Mouse (Mus musculus): ENCODE measurements around the gene Tulp2.
A peak's percentile ranks its signal among the peaks of the same experiment; 100 is the strongest.
"Not testable (repeated sequence)": the region's sequence is repeated elsewhere in the genome, so short reads cannot be mapped to it uniquely, and the experiment has no call there.

Tulp2 gene

DNA sequence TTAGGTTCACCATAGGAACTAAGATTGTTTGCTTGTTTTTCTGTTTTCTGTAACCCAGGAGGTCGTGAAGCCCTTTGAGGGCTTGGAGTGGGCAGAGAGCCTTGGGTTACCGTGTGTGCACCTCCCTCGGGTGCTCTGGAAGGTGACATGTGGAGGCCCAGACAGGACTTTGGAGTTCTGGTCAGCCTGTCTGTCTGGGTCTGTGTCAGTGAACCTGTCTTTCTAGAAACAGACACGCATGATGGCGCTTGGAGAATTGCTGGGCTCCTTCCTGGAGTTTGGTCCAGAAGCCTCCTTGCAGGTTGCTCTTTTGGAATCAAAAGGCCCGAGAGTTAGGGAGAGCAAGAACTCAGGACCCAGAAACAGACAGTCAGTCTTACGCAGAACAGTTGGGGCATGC, 21.3 kb upstream of the Tulp2 start:
- DNase-seq: peak; percentile 67 to 89

DNA sequence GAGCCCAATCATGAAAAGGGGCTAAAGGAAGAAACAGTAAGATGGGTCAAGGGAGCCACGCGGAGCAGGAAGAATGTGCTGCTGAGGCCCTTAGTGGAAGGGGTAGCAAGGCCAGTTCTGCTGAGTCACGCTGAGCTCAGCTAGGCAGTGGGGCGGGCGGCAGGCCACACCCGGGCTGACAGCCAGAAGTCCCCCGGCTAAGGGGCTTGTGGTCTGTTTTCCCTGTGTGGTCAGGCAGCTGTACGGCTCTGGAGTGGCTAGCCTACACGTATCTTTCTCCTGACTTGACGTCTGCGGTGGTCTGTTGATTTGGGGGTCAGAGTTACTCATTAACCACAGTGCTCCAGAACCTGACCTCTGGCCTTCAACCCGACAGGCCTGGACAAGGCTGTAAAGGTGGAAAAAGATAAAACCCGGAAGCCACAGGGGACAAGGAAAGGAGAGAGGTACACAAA, 20.8 kb upstream of the Tulp2 start:
- peak; percentile 78 to 89 for DNase-seq

DNA sequence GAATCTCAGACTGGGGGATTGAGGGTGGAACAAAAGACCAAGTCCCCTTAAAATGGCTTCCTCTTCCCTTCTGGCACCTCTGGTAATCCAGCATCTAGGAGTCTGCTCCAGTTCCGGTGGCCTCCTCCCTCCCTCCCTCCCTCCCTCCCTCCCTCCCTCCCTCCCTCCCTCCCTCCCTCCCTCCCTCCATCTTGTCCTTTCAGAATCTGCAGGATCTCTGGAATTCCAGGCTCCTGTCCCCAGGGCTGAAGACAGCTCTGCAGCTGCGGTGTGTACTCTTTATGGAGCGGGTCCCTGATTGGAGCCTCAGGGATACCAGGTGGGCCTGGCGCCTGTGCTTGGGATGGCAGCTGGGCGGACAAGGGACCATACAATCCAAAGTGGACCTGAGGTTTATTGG, 20.4 kb upstream of the Tulp2 start:
- peak in 1 of 2 experiments; percentile 61 for DNase-seq

DNA sequence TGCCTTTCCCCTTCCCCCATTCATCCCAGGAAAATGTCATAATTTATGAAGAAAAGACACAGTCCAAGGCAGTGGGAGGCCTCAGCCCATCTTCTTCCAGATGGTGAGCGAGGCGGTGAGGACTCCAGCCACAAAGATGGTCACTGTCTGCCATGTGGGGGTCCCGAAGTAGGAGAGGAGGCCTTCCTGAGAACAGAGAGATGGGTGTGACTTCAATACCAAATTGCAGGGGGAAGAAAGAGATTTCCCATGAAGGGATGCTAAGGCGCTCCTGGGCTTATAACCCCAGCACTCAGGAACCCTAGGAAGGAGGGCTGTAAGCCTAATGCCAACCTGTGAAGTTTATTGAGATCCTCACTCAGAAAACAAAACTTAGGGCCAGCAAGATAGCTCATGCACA, 19.9 kb upstream of the Tulp2 start:
- DNase-seq: no peak

DNA sequence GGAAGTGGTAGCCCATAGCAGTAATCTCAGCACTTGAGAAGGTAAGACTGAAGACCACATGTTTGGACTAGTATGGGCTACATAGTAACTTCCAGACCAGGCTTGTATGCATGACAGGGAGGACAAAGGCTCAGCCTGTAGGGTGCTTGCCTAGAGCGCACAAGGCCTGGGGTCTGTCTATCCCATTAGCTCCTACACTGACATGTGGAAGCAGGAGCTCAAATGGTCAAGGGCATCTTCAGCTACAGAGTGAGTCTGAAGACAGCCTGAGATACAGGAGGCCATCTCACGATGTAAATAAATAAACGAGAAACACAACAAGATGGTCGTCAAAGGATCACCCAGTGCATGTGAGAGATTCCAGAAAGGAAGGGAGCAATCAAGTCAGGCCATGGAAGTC, 19.4 kb upstream of the Tulp2 start:
- no peak for DNase-seq

DNA sequence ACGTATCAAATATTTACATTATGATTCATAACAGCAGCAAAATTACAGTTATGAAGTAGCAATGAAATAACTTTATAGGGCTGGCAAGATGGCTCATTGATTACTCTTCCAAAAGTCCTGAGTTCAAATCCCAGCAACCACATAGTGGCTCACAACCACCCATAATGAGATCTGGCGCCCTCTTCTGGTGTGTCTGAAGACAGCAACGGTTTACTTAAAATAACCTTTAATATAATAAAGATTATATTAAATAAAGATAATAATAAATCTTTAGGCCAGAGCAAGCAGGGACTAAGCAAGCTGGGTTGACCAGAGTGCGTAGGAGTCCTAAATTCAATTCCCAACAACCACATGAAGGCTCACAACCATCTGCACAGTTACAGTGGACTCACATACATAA, 18.8 kb upstream of the Tulp2 start:
- not testable (repeated sequence) for DNase-seq

DNA sequence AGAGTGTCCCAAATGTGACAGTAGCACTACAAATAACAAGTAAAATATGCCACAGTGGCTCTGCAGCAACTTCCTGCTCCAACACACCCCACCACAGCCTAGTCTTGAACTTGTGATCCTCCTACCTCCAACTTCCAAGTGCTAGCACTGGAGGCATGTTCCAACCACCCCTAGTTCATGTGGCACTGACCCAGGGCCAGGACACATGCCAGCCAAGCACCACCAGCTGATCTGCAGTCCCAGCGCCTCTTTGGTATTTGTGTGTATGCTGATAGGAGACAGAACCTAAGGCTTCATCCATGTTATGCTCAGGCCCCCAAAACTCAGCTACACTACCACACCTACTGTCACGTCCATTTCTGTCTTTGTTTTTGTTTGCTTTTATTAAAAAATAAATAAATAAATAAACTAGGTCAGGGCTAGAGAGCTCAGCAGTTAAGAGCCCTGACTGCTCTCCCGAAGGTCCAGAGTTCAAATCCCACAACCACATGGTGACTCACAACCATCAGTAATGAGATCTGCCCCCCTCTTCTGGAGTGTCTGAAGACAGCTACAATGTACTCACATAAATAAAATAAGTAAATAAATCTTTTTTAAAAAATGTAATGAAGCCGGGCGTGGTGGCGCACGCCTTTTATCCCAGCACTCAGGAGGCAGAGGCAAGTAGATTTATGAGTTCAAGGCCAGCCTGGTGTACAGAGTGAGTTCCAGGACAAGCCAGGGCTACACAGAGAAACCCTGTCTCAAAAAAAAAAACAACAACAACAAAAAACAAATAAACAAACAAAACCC, 17.5 kb upstream of the Tulp2 start:
- DNase-seq: no peak

DNA sequence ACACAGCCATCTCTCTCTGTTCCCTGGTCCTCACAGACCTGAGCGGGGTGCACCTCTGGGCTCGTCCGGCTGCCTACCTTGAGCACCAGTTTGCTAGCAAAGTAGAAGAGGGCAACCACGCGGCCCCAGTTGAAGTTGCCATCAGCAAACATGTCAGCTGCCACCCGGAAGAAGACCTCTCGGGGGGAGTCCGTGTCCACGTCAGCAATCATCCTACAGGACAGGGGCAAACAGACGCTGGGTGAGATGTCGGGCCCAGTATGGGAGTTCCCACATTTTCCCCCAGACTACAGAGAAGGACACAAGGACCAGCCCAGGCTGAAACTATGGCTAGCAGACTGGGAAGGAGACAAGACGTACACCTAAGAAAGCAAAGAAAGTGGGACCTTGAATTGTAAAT, 16.6 kb upstream of the Tulp2 start:
- no peak for DNase-seq

DNA sequence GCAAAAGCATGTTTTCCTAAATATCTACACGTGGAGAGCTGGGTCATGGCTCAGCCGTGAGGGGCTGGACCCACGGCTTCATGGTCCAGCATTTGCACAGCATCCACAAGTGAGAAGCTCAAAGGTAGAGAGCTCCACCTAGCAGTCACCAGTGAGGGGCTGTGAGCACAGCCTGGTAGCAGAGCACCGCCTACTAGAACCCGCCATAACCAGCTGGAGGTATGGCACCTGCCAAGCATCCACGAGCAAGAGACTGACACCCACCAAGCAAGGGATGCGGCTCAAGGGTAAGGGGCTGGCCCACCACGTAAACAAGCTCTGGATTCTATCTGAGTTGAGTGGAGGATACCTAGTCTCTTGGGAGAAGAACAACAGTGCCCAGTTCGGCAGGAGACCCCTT, 16.1 kb upstream of the Tulp2 start:
- peak; percentile 36 to 78 for DNase-seq

DNA sequence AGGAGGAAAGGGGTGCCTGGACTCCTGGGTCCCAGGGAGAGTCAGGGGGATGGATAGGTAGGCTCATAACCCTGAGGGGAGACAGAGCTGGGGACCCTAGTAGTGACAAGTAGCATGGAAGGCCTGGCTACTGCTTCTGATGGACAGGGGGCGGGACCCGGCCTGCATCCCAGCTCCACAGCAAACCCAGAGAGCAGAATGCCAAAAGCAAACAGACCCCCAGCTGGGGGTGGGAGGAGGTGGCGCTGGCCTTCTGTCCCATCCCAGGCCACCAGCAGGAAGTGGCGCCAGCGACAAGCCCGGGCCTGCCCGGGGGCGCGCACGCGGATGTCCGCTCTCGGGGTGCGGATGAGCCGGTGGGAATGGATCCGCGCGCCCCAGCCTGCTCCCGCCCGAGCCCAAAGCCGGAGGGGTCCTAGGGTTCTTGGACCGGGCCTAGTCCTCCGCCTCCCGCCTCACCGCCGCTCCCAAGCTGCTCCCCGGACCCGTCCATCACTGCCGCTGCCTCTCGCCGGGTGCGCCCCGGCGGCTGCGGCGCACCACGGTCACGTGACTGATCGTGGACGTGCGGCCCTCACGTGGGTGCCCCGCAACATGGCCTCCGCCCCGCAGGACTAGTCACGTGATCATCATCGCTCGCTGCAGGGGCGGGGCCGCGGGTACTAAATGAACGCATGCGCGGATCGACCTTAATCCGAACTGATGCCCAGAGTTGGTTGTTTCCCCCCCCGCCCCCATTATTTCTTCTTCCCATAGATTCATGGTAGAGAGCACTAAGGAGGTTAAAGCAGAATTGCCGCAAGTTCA, 15.2 kb upstream of the Tulp2 start, which contains the start of gene Bax:
Gene Bax (minus strand): TSS at position 616 of the 807 bp plus-strand sequence.
- peak; percentile 98 for DNase-seq

DNA sequence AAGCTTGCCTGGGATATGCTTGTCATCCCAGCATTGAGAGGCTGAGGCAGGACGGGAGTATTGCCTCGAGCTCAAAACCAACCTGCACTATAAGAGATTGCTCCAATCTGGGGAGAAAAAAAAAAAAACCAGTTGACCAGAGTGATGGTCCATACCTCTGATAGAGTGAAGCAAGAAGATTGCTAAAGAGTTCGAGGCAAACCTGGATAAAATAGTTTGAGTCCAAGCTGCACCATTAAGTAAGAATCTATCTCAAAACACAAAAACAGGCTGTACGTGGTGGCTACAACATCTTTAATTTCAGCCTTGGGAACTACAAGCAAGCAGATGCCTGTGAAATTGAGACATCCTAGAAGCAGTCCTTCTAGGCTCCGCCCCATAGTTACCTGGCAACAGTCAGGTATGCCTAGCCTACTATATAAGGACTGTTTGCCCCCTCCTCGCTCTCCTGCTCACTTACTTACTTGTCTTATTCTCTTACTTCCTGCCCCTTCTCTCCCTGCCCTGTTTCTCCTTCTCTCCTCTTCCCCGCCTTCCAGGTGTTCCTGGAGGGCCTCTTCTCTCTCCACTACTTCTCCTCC, 14.5 kb upstream of the Tulp2 start:
- DNase-seq: no peak

DNA sequence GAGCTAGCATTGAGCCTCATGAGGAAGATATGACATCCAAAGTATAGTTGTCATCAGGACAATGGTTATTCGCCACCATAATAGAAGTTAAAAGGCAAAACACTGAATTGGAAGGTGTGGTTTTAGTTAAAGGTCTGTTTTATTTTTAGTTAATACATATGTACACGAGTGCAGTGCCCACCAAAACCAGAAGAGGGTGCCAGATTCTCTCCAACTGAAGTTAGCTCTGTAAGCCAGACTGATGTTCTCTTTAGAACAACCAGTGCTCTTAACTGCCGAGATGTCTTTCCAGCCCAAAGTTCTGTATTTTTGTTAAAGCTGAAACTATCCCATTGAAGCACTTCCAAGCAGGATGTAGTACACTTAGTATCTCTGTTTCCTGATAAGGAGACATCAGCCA, 10.8 kb upstream of the Tulp2 start:
- DNase-seq: peak; percentile 77 to 95

DNA sequence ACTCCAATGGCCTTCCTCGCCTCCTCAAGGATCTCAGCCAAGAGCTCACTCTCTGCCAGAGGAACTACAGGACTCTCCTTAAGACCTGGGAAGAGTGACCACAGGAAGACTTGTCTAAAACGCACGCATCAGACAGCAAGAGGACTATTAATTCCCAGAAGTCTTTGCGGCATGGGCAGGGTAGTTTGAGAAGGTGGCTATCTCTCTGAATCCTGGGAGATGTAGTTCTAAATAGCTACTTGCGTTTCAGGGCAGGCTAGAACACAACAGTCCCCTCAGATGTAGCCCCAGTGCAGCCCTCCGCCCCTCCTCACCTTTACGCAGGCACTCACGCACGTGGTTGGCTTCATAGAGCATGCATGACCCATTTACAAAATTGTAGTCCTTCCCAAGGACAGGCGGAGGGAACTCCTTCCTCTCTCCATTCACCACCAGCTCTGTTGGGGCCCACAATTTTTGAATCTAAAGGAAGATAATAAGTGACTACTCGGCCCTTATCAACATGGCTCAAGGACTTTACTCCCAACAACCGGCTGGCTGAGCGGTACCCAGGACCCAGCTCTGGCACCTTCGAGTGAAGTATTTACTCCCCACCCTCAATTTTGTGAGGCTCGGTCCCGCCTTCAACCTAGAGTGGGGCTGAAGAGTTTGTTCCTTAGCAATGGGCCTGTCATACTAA, 6.2 kb upstream of the Tulp2 start:
- DNase-seq: peak; percentile 61 to 68

DNA sequence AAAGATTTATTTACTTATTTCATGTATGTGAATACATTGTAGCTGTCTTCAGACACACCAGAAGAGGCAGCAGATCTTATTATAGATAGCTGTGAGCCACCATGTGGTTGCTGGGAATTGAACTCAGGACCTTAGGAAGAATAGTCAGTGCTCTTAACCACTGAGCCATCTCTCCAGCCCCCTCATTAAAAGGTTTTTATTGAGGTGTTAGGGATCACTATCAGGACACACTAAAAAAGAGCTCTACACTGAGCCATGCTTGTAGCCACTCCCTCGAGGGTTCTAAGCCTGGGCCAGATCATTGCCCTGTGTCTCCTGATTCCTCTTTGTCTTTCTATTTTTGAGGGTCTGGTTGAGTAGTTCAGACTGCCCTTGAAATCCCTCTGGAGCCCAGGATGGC, 5.2 kb upstream of the Tulp2 start:
- no peak for DNase-seq

DNA sequence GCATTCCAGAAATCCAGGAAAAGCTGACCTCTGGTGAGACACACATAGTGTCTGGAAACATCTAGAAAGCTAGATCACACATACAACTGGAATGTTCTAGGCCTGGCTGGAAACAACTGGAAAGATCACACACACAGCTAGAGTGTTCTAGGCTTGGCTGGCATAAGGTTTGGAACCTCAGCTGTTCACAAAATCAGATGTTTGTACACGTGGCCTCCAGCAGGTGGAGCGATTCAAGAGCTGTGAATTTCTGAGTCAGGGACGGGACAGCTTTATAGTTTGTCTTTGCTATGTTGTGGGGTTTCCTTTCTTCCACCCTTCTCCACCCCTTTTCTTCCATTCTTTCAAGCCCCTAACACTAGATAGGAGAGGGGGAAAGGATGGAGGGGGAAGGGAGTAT, 4.7 kb upstream of the Tulp2 start:
- DNase-seq: peak; percentile 74

DNA sequence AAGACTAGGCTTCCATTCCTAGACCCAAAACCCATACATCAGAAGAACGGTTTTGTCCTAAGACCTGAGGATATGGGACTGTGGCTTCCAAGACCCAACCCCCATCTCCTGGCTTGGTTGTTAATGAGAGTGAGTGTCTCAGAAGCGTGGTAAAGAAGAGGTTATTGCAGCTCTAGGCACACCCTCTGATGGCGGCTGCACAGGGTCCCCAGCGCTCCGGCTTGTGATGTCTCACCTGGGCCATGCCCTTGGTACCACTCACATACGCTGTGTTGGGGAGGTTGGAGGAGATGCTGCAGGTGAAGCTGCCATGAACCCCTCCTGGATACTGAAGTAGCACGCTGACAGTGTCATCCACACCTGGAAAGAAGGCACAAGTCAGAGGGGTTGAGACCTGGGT, 2.9 kb upstream of the Tulp2 start:
- peak in 1 of 2 experiments; percentile 37 for DNase-seq

DNA sequence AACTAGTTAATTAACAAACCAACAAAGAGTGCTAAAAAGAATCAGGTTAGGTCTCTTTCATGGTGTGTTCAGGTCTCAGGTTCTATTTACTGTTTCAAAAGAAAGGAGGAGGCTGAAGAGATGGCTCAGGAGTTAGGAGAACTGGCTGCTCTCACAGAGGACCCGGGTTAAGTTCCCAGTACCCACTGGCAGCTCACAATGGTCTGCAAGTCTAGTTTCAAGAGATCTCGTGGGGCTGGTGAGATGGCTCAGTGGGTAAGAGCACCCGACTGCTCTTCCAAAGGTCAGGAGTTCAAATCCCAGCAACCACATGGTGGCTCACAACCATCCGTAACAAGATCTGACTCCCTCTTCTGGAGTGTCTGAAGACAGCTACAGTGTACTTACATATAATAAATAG, 1.4 kb upstream of the Tulp2 start:
- DNase-seq: not testable (repeated sequence)

DNA sequence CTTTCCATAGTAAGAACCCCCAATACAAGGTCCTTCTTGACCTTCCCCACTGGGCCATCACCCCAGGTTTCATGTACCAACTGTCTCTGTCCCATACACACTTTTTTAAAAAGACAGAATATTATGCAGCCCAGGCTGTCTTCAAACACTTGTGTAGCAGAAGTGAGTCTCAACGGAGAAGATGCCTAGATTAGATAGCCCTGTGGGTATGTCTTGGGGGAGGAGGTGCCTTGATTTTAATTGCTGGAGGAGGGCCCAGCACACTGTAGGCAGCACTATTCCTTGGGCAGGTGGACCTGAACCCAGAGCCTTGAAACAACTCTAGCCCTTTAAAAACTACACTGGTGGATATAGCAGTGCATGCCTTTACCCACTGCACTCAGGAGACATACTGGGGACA, 489 bp downstream of the Tulp2 start:
- DNase-seq: no peak

DNA sequence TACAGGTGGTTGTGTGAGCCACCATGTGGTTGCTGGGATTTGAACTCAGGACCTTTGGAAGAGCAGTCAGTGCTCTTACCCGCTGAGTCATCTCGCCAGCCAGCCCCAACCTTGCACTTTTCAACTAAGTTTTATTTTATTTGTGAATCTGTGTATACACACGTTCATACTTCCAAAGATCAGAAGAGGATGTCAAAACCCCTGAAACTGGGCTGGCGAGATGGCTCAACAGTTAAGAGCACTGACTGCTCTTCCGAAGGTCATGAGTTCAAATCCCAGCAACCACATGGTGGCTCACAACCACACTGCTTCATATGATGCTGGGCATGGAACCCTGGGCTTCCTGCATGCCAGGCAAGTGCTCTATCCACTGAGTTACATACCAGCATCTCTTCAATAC, 3.3 kb downstream of the Tulp2 start:
- DNase-seq: not testable (repeated sequence)

DNA sequence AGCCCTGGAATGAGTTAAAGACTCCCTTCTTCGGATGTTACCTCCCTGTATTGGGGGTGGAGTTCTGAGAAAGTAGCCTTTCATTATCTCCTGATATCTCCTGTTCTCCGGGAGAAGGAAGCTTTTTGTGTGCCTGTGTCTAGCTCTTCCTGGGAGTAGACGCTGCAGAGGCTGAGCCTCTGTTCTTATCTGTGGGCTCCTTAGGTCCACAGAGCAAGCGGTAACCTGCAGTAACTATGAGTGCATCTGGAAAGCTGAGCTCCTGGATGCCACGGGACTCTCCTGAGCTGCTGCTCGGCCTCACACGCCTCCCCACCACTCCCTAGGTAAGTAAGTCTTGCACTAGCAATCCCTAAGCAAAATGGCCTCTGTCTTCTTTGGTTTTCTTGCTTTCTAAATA, 4.5 kb downstream of the Tulp2 start:
- no peak for DNase-seq

DNA sequence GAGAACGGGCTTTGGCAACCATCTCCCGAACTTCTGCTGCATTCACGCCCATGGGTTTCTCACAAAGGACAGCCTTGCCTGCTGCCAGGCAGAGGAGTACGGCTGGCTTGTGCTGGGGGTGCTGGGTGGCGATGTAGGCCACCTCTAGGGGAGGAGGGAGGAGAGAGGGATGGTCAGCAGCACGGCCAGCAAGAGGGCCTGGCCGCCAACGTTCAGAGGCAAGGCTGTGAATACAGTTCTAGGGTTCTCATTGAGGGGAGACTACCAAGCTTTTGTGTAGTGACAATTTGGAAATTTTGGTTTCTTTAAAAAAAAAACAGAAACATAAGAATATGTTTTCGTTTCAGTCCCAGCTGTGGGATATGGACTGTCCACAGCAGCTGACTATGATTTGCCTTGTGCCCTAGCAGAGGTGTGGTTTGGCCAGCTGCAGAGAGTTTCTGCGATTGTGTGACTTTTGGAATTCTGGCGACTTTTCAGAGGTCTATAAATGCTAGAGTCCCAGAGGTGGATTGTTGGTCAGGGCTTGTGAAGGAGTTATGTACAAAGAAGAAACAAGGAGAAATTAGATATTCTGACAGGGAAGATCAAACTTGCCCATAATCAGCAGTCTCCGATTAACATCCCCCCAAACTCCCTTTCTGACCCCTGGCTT, 5.2 kb downstream of the Tulp2 start, which contains the start of gene Gm45808:
Gene Gm45808 (minus strand): TSS at position 51 of the 655 bp plus-strand sequence.
- no peak for DNase-seq

DNA sequence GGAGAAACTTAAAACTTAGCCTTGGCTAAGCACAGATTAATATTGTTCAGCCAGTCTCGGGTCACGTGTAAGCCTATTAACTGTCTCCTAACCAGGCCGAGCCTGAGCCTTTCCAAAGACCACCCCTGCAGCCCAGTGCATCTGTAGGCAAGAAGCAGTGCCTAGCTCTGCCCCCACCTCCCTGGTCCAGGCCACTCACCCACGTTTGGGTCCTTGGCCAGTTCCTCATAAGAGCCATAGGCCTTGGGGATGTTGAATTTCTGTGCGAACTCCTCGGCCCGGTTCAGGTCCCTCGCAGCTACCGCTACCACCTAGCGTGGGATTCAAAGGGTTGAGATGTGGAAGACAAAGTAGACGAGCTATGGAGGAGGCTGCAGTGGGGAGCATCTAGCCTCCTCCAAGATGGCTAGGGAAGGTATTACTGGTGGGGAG, 6.2 kb downstream of the Tulp2 start:
- no peak for DNase-seq
